Mouse (Mus musculus): ENCODE measurements around the gene Slc25a21.

GRCm38 (mm10) chr12:56693411-56694098 is 503.7 kb downstream of the Slc25a21 start:
- TF ChIP-seq CTCF (IDR thresholded peaks at IDR 0.05; ENCODE audit: low read depth) (no peak), EP300 (optimal IDR thresholded peaks at IDR 0.05) (no peak)
